9 mouse cellular contexts compared by ENCODE assay signal in genomic region chr2:163675144-163675619, GRCm38 (mm10). TPM values are rescaled to one million over a fixed set of nuclear protein-coding genes. Genes with fewer than 3 reads are reported as not detected.
DNase-seq lines count a peak whose midpoint lies in the region; ATAC-seq and TF ChIP-seq lines count a peak whose summit lies in the region.
"Had no signal": no experiment of that assay in that cellular context is flagged by ENCODE, and none has a peak within 500 bp of the region (broad histone marks: within the 10 kb centered on the region; RNA-seq: fewer than 3 reads in every experiment).

No protein-coding gene starts in this region.

- DNase-seq in adrenal gland, adult 2 months: peak; percentile 53
- DNase-seq in adrenal gland, postnatal 14 days: no peak
- no peak for DNase-seq in liver, adult 2 months (ENCODE audit: extremely low read depth, low read depth, low spot score)
- no peak for DNase-seq in liver, embryonic 11.5 days (ENCODE audit: low spot score)
- DNase-seq in limb, embryonic 10.5 days (ENCODE audit: low spot score): no peak
- no peak for DNase-seq in urinary bladder, postnatal 25 days (ENCODE audit: low spot score)
- DNase-seq in ovary, postnatal 14 days (ENCODE audit: low spot score): no peak

- peak overlapping the region; percentile 40; the same call in 1 of the 2 replicates for H3K27ac ChIP-seq in liver, adult 2 months (replicated peaks; ENCODE audit: insufficient read depth, low read depth, low read length)
- no peak overlapping the region for H3K27ac ChIP-seq in liver, embryonic 11.5 days (ENCODE audit: low read depth, low read length)
- H3K27ac ChIP-seq in embryonic facial prominence, embryonic 12.5 days: peak overlapping the region; percentile 38; the same call in 1 of the 2 replicates
- H3K27ac ChIP-seq in limb, embryonic 10.5 days: 0 out of 2 replicates have a peak overlapping the region, but pooled peaks have one; percentile 19

- TF ChIP-seq CTCF in liver, adult 2 months (IDR thresholded peaks at IDR 0.05; ENCODE audit: low read depth, low read length): no peak

- H3K36me3 ChIP-seq in liver, adult 2 months (ENCODE audit: control insufficient read depth, insufficient read depth, low read length): no peaks in the 10 kb centered on the region
- no peaks in the 10 kb centered on the region for H3K36me3 ChIP-seq in liver, embryonic 11.5 days (ENCODE audit: control insufficient read depth, insufficient read depth, low read length)
- no peaks in the 10 kb centered on the region for H3K36me3 ChIP-seq in embryonic facial prominence, embryonic 12.5 days
- no peaks in the 10 kb centered on the region for H3K36me3 ChIP-seq in limb, embryonic 10.5 days

- WGBS in liver, adult 2 months: 83% methylated on average over 5 of the region's 5 CpGs
- 45% methylated on average over 5 of the region's 5 CpGs for WGBS in liver, embryonic 11.5 days
- WGBS in embryonic facial prominence, embryonic 12.5 days: 16% methylated on average over 5 of the region's 5 CpGs
- 56% methylated on average over 5 of the region's 5 CpGs for WGBS in limb, embryonic 10.5 days

- no peak overlapping the region for H3K9ac ChIP-seq in liver, adult 2 months (ENCODE audit: low read depth, low read length)
- no peak overlapping the region for H3K9ac ChIP-seq in liver, embryonic 11.5 days (ENCODE audit: low read depth, low read length)
- no peak overlapping the region for H3K9ac ChIP-seq in embryonic facial prominence, embryonic 12.5 days

- H3K4me3 ChIP-seq in liver, adult 2 months (ENCODE audit: insufficient read depth, low read depth, low read length): no peak overlapping the region
- H3K4me3 ChIP-seq in liver, embryonic 11.5 days (ENCODE audit: low read depth, low read length): no peak overlapping the region
- H3K4me3 ChIP-seq in embryonic facial prominence, embryonic 12.5 days: no peak overlapping the region
- H3K4me3 ChIP-seq in limb, embryonic 10.5 days: no peak overlapping the region
- H3K4me3 ChIP-seq: megakaryocyte, embryonic 14.5 days had no signal

- peaks cover 28% of the 10 kb centered on the region for H3K79me2 ChIP-seq in liver, adult 2 months (ENCODE audit: control insufficient read depth, insufficient read depth, low read length)

- H3K4me2 ChIP-seq in liver, embryonic 11.5 days: no peak overlapping the region
- no peak overlapping the region for H3K4me2 ChIP-seq in embryonic facial prominence, embryonic 12.5 days (replicated peaks)

- no peak for TF ChIP-seq POLR2A in liver, adult 2 months (IDR thresholded peaks at IDR 0.05; ENCODE audit: extremely low read depth, insufficient read depth, low read length)

- H3K4me1 ChIP-seq in liver, adult 2 months (ENCODE audit: control insufficient read depth, insufficient read depth, low read length): peaks cover 6% of the 10 kb centered on the region
- peaks cover 21% of the 10 kb centered on the region for H3K4me1 ChIP-seq in liver, embryonic 11.5 days (replicated peaks; ENCODE audit: control insufficient read depth, insufficient read depth, low read length)
- peaks cover 28% of the 10 kb centered on the region for H3K4me1 ChIP-seq in embryonic facial prominence, embryonic 12.5 days
- peaks cover 11% of the 10 kb centered on the region for H3K4me1 ChIP-seq in limb, embryonic 10.5 days

- no peaks in the 10 kb centered on the region for H3K9me3 ChIP-seq in liver, embryonic 11.5 days (ENCODE audit: control insufficient read depth, low read length)
- no peaks in the 10 kb centered on the region for H3K9me3 ChIP-seq in embryonic facial prominence, embryonic 12.5 days
- H3K9me3 ChIP-seq in limb, embryonic 10.5 days (replicated peaks): no peaks in the 10 kb centered on the region
- H3K9me3 ChIP-seq: megakaryocyte, embryonic 14.5 days had no signal

- ATAC-seq in liver, embryonic 11.5 days (replicated peaks; ENCODE audit: low FRiP score): no peak
- peak; percentile 75; the same call in 1 of the 2 replicates for ATAC-seq in embryonic facial prominence, embryonic 12.5 days (ENCODE audit: insufficient number of reproducible peaks, insufficient read depth, low FRiP score, low TSS enrichment)

- H3K27me3 ChIP-seq in liver, adult 2 months (ENCODE audit: control insufficient read depth, insufficient read depth, low read length): no peaks in the 10 kb centered on the region
- no peaks in the 10 kb centered on the region for H3K27me3 ChIP-seq in liver, embryonic 11.5 days (replicated peaks; ENCODE audit: control insufficient read depth, insufficient read depth, low read length)
- H3K27me3 ChIP-seq in embryonic facial prominence, embryonic 12.5 days: no peaks in the 10 kb centered on the region
- no peaks in the 10 kb centered on the region for H3K27me3 ChIP-seq in limb, embryonic 10.5 days (ENCODE audit: low read depth, poor library complexity, severe bottlenecking)
- H3K27me3 ChIP-seq: megakaryocyte, embryonic 14.5 days had no signal

RNA-seq across cellular contexts. Expression of gene Pkig, which starts 17.0 kb away (rescaled TPM):
- total RNA-seq in adrenal gland, adult 2 months (2021): 10 to 100 TPM; 37.1 to 49.1 TPM
- 146 and 147 TPM in 2 replicates for polyA plus RNA-seq in adrenal gland, adult 2 months (2012; rRNA removed)
- total RNA-seq in adrenal gland, postnatal 14 days (2021): 44.2 and 46.9 TPM in 2 replicates
- total RNA-seq in liver, adult 2 months (2014; rRNA removed): 13.2 and 17.2 TPM in 2 replicates
- polyA plus RNA-seq in liver, adult 2 months (2012; rRNA removed): 35.0 and 35.2 TPM in 2 replicates
- polyA plus RNA-seq in liver, embryonic 11.5 days (2014; fragmentation: Nextera tagmentation; extraction: Ambion mirVana): 178 and 186 TPM in 2 replicates
- 119 and 128 TPM in 2 replicates for polyA plus RNA-seq in embryonic facial prominence, embryonic 12.5 days (2016; fragmentation: Nextera tagmentation; extraction: Ambion mirVana)
- polyA plus RNA-seq in limb, embryonic 10.5 days (2016; fragmentation: Nextera tagmentation; extraction: Ambion mirVana): 191 and 204 TPM in 2 replicates

RNA-seq across cellular contexts. Expression of gene Serinc3, which starts 30.3 kb away (rescaled TPM):
- total RNA-seq in adrenal gland, adult 2 months (2021): 100 to 1,000 TPM; 482 to 621 TPM
- polyA plus RNA-seq in adrenal gland, adult 2 months (2012; rRNA removed): 402 and 442 TPM in 2 replicates
- total RNA-seq in adrenal gland, postnatal 14 days (2021): 390 and 468 TPM in 2 replicates
- 123 TPM in 2 replicates for total RNA-seq in liver, adult 2 months (2014; rRNA removed)
- polyA plus RNA-seq in liver, adult 2 months (2012; rRNA removed): 122 and 124 TPM in 2 replicates
- polyA plus RNA-seq in liver, embryonic 11.5 days (2014; fragmentation: Nextera tagmentation; extraction: Ambion mirVana): 116 TPM in 2 replicates
- polyA plus RNA-seq in embryonic facial prominence, embryonic 12.5 days (2016; fragmentation: Nextera tagmentation; extraction: Ambion mirVana): 26.1 and 27.0 TPM in 2 replicates
- 17.3 and 20.4 TPM in 2 replicates for polyA plus RNA-seq in limb, embryonic 10.5 days (2016; fragmentation: Nextera tagmentation; extraction: Ambion mirVana)
